Mouse (Mus musculus) limb, embryonic 11.5 days (tissue): ENCODE results near the gene Gramd2. TPM values are rescaled to one million over a fixed set of nuclear protein-coding genes. Genes with fewer than 3 reads are reported as not detected.

Experiments used
- ATAC-seq: fragments of 200-750 bp; cut with Nextera tagmentation; 2 replicates; pipeline ENCODE4 v1.8.0; 2017; ENCODE audit warnings: low read depth; ENCODE audit not compliant: insufficient number of reproducible peaks, low FRiP score, low TSS enrichment
- DNase-seq: peaks from one replicate; pipeline ENCODE4 v3.0.0-alpha.2; 2015; ENCODE audit warnings: low spot score
- H3K27ac ChIP-seq: fragments of 300-500 bp; sonication (generic); replicated peaks from 2 replicates; pipeline ENCODE4 v1.5.1; 2014; ENCODE audit warnings: low read depth, mild to moderate bottlenecking, low read length
- H3K27me3 ChIP-seq: fragments of 300-500 bp; sonication (generic); 2 replicates; pipeline ENCODE4 v1.6.1; 2014; ENCODE audit warnings: mild to moderate bottlenecking, low read length, mixed read lengths; ENCODE audit not compliant: control insufficient read depth, insufficient read depth
- H3K36me3 ChIP-seq: fragments of 300-500 bp; sonication (generic); 2 replicates; pipeline ENCODE4 v1.6.1; 2014; ENCODE audit warnings: mild to moderate bottlenecking, low read length, moderate library complexity, mixed read lengths; ENCODE audit not compliant: control insufficient read depth, insufficient read depth
- H3K4me1 ChIP-seq: fragments of 300-500 bp; sonication (generic); 2 replicates; pipeline ENCODE4 v1.6.1; 2014; ENCODE audit warnings: low read length, mixed read lengths; ENCODE audit not compliant: control insufficient read depth, insufficient read depth
- H3K4me2 ChIP-seq: fragments of 300-500 bp; sonication (generic); 2 replicates; pipeline ENCODE4 v1.6.1; 2014; ENCODE audit warnings: low read depth, mild to moderate bottlenecking, moderate library complexity; ENCODE audit not compliant: severe bottlenecking
- H3K4me3 ChIP-seq: fragments of 300-500 bp; sonication (generic); 2 replicates; pipeline ENCODE4 v1.5.1; 2014; ENCODE audit warnings: low read depth, low read length
- H3K9ac ChIP-seq: fragments of 300-500 bp; sonication (generic); 2 replicates; pipeline ENCODE4 v1.6.1; 2014; ENCODE audit warnings: mild to moderate bottlenecking, low read length
- H3K9me3 ChIP-seq: fragments of 300-500 bp; sonication (generic); 2 replicates; pipeline ENCODE4 v1.6.1; 2016; ENCODE audit warnings: low read length; ENCODE audit not compliant: control insufficient read depth
- WGBS: fragments of 180-500 bp; shearing (Covaris S2); extraction: QIAGEN DNeasy Blood & Tissue Kit; methylation state at CpG from one replicate; pipeline ENCODE4 v1.1.7; 2014; 5-methylcytosine and 5-hydroxymethylcytosine counted together
- polyA plus RNA-seq: library from polyadenylated mRNA; unstranded; fragments of >200 nt; fragmentation: Nextera tagmentation; extraction: Ambion mirVana; gene quantifications from 2 replicates; pipeline ENCODE4 v1.2.1, GENCODE M21; 2014

Gene Gramd2
- polyA plus RNA-seq, 1 experiment from 2014 or later: 0.20 TPM

DNA sequence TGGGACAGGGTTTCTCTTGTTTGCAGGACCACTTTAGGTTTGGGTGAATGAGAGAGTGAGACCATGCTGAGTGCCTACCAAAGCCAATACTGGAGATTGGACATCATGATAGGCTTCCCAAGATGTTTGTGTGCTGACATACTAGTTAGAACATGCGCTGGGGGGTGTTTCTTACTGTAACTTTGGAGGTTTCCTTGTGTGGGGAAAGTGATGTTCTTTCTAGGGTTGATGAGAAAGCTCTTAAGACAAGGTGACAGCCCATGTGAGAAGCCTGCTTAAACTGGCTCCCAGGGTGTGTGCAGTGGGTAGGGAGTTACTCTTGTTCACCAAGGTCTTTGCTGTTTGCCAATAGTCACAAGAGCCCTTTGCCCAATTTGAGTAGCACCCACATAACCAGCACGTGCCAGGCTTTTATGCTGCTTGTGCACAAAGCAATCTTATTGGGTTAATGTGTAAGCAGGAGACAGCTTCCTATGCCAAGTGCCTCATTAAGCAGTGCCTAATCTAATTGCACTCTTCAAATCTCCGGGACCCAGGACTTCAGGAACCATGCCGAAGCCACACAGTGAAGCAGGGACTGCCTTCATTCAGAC lies 15.2 kb upstream of the Gramd2 start:
- H3K27me3 ChIP-seq: no peaks in the 10 kb centered on the region
- H3K36me3 ChIP-seq: peaks cover 39% of the 10 kb centered on the region
- ATAC-seq (no peak), DNase-seq (no peak)
- no peak overlapping the region for H3K27ac ChIP-seq
- H3K4me2 ChIP-seq: no peak overlapping the region
- no peak overlapping the region for H3K9ac ChIP-seq
- WGBS: 91% methylated on average over 4 of the region's 4 CpGs
- peaks cover 10% of the 10 kb centered on the region; the same call in 1 of the 2 replicates for H3K4me1 ChIP-seq
- H3K4me3 ChIP-seq: no peak overlapping the region
- H3K9me3 ChIP-seq: no peaks in the 10 kb centered on the region

DNA sequence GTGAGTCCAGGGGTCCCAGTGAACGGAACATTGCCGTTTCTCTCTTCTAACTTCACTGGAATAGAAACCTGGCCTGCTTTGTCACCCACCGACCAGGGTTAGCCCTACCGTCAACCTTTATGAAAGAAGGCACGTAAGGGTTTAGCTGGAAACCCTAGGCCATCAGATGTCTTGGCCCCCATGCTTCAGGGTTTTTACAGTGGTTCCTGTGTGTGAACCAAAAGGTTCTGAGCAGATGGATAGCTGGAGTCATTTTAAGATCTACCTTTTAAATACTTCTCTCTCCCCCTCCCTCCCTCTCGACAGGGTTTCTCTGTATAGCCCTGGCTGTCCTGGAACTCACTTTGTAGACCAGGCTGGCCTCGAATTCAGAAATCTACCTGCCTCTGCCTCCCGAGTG lies 13.9 kb upstream of the Gramd2 start:
- no peak for DNase-seq
- H3K4me2 ChIP-seq: no peak overlapping the region
- peaks cover 42% of the 10 kb centered on the region for H3K36me3 ChIP-seq
- no peaks in the 10 kb centered on the region for H3K9me3 ChIP-seq
- ATAC-seq: no peak
- H3K27me3 ChIP-seq: no peaks in the 10 kb centered on the region
- H3K4me3 ChIP-seq: no peak overlapping the region
- no peak overlapping the region for H3K9ac ChIP-seq
- no peak overlapping the region for H3K27ac ChIP-seq
- 84% methylated on average over 8 of the region's 8 CpGs for WGBS
- 0 out of 2 replicates have a peak, but pooled peaks cover 2% of the 10 kb centered on the region for H3K4me1 ChIP-seq

DNA sequence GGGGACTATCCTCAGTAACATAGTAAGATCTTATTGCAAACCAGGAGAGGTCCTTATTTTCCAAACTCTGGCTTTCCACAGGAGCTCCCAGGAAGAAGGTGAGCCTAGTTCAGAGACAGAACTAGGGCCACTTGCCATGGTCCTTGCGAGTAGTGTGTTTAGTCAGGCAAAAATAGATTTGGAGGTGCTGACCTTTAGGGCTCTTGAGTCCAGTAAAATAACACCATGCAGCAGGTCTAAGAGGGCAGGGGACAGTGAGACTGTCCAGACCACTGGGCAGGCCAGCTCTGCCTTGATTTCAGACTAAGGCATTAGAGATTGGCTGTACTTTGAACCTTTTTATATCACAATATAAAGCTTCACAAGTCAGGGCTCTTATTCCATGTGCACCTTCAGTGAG lies 13.1 kb upstream of the Gramd2 start:
- ATAC-seq (no peak), DNase-seq (no peak)
- no peaks in the 10 kb centered on the region for H3K9me3 ChIP-seq
- no peak overlapping the region for H3K4me2 ChIP-seq
- H3K27ac ChIP-seq: no peak overlapping the region
- 86% methylated on average over 1 of the region's 1 CpGs for WGBS
- H3K4me3 ChIP-seq: no peak overlapping the region
- H3K27me3 ChIP-seq: no peaks in the 10 kb centered on the region
- H3K36me3 ChIP-seq: peaks cover 42% of the 10 kb centered on the region
- no peaks in the 10 kb centered on the region for H3K4me1 ChIP-seq
- no peak overlapping the region for H3K9ac ChIP-seq

DNA sequence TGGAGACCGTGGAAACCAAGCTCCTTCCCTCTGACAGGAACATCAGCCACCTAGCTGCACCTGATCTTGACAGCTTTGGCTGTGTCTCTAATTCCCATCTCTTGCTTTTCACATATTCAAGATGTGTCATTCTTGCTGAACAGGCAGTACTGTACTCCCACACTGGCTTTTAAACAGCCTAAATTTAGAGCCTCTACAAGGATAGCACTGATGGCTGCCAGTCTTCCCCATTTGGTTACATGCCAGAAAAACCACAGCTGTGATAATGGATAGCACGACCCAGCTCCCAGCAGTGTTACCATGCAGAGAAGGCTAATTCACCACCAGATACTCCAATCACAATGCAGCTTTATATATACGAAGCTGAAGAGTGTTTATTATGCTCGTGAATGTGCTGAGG lies 12.7 kb upstream of the Gramd2 start:
- peaks cover 47% of the 10 kb centered on the region for H3K36me3 ChIP-seq
- DNase-seq: no peak
- 81% methylated on average over 4 of the region's 4 CpGs for WGBS
- no peak for ATAC-seq
- no peak overlapping the region for H3K27ac ChIP-seq
- no peak overlapping the region for H3K9ac ChIP-seq
- H3K4me1 ChIP-seq: no peaks in the 10 kb centered on the region
- H3K4me2 ChIP-seq: no peak overlapping the region
- no peak overlapping the region for H3K4me3 ChIP-seq
- no peaks in the 10 kb centered on the region for H3K27me3 ChIP-seq
- H3K9me3 ChIP-seq: no peaks in the 10 kb centered on the region

DNA sequence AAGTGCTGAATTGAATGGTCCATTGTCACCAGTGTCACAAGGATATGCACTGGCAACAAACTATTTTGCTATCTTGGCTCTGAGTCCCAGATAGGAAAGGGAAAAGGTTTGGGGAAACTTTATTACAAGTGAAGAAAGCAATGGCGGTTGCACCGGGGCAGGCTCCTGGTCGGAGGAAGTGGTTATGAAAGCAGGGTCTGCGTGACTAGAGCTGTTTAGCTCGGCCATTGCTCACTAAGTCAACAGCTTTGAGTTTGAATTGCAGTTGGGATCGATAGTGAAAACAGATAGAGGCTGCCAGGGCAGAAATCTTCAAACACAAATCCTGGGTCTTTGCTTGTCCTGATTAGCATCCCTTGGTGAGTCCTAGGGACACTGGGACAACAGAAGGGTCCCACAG lies 12.0 kb upstream of the Gramd2 start:
- no peak overlapping the region for H3K27ac ChIP-seq
- no peak overlapping the region for H3K4me2 ChIP-seq
- ATAC-seq: no peak

DNA sequence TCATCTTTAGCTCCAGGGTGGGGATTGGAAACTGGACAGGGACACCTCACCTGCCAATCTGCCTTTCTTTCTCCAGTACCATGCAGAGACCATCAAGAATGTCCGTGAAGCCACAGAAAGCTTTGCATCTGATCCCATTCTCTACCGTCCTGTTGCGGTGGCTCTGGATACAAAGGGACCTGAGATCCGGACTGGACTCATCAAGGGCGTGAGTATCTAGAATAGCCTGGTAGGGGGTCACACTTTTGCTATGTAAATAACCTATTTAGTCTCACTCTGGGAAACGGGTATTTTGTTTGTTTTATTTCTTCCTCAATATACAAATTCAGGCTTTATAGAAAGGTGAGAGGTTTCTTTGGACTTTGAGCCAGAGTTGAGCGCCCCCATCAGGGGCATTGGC lies 11.5 kb upstream of the Gramd2 start:
- 91% methylated on average over 7 of the region's 7 CpGs for WGBS
- H3K4me1 ChIP-seq: no peaks in the 10 kb centered on the region
- H3K27ac ChIP-seq: no peak overlapping the region
- H3K4me2 ChIP-seq: no peak overlapping the region
- no peaks in the 10 kb centered on the region for H3K9me3 ChIP-seq
- H3K9ac ChIP-seq: no peak overlapping the region
- no peak for ATAC-seq
- no peak overlapping the region for H3K4me3 ChIP-seq
- H3K27me3 ChIP-seq: no peaks in the 10 kb centered on the region
- DNase-seq: no peak
- peaks cover 56% of the 10 kb centered on the region for H3K36me3 ChIP-seq

More for the DNA sequence above, 12.0 kb upstream of the Gramd2 start:
- Histone ChIP-seq H3K9ac (no peak overlapping the region), H3K9me3 (no peaks in the 10 kb centered on the region), H3K36me3 (peaks cover 53% of the 10 kb centered on the region), H3K4me1 (no peaks in the 10 kb centered on the region), H3K27me3 (no peaks in the 10 kb centered on the region), H3K4me3 (no peak overlapping the region)
- WGBS: 88% methylated on average over 6 of the region's 6 CpGs
- DNase-seq: no peak

DNA sequence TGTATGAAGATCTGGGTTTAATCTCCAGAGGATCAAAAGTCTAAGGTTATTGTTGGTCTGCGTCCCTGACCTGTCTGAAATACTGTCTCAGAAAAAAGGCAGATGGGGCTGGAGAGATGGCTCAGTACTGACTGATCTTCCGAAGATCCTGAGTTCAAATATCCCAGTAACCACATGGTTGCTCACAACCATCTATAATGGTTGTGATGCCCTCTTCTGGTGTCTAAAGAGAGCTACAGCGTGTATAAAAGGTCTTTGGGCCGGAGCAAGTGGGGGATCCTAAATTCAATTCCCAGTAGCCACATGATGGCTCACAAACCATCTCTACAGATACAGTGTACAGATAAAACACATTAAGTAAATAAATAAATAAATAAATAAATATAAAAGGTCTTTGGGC lies 10.8 kb upstream of the Gramd2 start:
- WGBS: 87% methylated on average over 4 of the region's 4 CpGs
- Histone ChIP-seq H3K9ac (no peak overlapping the region), H3K9me3 (no peaks in the 10 kb centered on the region), H3K4me2 (no peak overlapping the region), H3K36me3 (peaks cover 61% of the 10 kb centered on the region), H3K4me3 (no peak overlapping the region), H3K4me1 (0 out of 2 replicates have a peak, but pooled peaks cover 2% of the 10 kb centered on the region), H3K27ac (no peak overlapping the region), H3K27me3 (no peaks in the 10 kb centered on the region)
- no peak for ATAC-seq
- no peak for DNase-seq

DNA sequence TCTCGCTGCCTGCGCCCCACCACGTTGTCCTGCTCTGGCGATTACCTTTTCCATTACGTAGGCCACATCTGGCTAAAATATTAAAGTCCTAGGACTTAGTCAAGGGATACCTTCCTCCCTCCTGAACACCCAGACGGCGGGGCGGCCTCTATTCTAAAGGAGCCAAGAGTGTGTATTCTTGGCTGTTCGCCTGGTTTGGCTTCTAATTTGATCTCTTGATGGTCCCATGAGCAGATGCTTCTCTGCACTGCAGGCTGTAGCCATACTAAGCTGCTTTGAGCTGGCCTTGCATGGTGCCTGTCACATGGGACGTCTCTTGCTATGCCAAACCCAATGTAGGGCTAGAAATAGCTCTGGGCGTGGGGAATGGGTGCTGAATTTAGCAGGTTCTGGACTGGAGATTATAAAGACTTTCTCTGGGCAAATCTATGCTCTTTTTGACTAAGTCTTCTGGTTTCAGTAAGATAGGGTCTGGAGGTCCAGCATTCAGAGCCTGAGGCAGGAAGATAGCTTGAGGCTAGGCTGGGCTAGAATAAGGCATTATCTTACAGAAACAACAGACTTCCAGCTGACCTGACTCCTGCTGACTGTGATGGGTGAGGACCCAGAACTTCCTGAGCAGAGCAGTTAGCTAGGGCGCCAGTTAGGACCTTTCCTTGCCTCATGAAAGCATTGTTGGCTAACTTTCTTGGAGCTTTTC lies 7.6 kb upstream of the Gramd2 start:
- DNase-seq: no peak
- 91% methylated on average over 12 of the region's 12 CpGs for whole genome bisulfite sequencing
- H3K27me3 ChIP-seq: no peaks in the 10 kb centered on the region
- peaks cover 62% of the 10 kb centered on the region for H3K36me3 ChIP-seq
- no peak overlapping the region for H3K27ac ChIP-seq
- H3K4me2 ChIP-seq: no peak overlapping the region
- ATAC-seq: no peak
- H3K9me3 ChIP-seq: no peaks in the 10 kb centered on the region
- H3K4me3 ChIP-seq: no peak overlapping the region
- no peak overlapping the region for H3K9ac ChIP-seq
- 0 out of 2 replicates have a peak, but pooled peaks cover 2% of the 10 kb centered on the region for H3K4me1 ChIP-seq
